Mouse (Mus musculus): Measurements from ENCODE around the gene Fam149b. TPM values are rescaled to one million over a fixed set of nuclear protein-coding genes. Genes with fewer than 3 reads are reported as not detected.

Fam149b gene
- polyA plus RNA-seq, 1 experiment from 2014 or later = 45.7 TPM

DNA sequence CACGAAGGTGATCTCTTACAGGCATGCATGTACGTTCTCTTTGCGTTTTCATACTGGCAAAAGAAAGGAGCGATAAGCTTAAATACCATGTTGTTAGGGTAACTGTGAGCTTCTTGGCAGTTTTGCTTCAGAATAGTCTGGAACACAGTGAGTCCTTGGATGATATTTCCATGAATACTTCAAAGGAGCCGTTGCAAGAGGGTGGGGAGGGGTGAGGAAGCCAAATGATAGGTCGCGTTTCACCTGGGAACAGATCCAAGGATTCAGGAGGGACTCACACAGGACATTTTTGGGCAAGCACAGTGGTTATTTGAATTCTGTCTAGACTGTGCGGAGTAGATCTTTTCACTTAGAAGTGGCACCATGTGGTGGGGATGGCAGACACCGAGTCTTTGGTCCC lies 49.3 kb downstream of the Fam149b start:
- no peaks in the 10 kb centered on the region for H3K27me3 ChIP-seq (ENCODE audit: poor library complexity, severe bottlenecking)
- H3K27ac ChIP-seq = no peak overlapping the region
- peaks cover 16% of the 10 kb centered on the region for H3K4me1 ChIP-seq
- WGBS = 88% methylated on average over 9 of the region's 9 CpGs
- H3K9me3 ChIP-seq = no peaks in the 10 kb centered on the region
- H3K36me3 ChIP-seq (replicated peaks) = no peaks in the 10 kb centered on the region
- no peak for DNase-seq (ENCODE audit: extremely low spot score, low spot score)
- no peak overlapping the region for H3K4me3 ChIP-seq

DNA sequence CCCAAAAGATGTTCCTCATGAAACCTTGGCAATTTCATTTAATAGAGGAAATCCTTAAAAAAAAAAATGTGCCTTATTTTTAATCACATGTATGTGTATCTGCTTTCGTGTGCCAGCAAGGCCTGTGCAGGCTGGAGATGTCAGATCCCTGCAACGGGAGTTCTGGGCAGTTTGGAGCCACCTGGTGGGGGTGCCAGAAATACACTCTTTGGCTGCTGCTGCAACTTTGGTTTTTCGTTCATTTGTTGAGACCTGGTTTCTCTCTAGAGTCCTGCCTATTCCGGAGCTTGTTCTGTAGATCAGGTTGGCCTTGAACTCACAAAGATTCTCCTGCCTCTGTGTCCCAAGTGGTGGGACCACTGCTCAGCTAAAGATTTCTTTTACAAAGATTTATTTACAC lies 50.9 kb downstream of the Fam149b start:
- Histone ChIP-seq H3K36me3 (replicated peaks) (no peaks in the 10 kb centered on the region), H3K9me3 (no peaks in the 10 kb centered on the region), H3K4me3 (no peak overlapping the region), H3K27me3 (ENCODE audit: poor library complexity, severe bottlenecking) (no peaks in the 10 kb centered on the region), H3K4me1 (peaks cover 5% of the 10 kb centered on the region), H3K27ac (no peak overlapping the region)
- DNase-seq (ENCODE audit: extremely low spot score, low spot score) = no peak
- WGBS = 53% methylated on average over 4 of the region's 4 CpGs

DNA sequence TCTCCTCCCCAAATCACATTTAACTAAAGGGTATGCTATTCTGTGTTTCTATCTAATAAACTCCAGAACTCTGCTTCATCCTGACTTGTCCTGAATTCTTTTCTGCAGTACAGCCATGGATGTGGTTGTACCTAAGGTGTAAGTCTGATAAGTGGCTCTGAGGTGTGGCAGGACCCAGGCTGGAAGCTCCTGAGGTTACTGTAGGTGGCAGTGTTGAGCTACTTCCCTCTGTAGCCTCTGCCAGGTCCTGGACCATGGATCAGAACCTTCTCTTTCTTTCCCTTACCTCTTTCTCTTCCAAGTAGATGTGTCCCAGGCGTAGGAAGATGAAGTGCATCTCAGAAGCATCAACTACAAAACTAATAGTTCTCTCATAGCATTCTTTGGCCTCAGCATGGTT lies 52.1 kb downstream of the Fam149b start:
- no peak for DNase-seq (ENCODE audit: extremely low spot score, low spot score)
- 45% methylated on average over 1 of the region's 1 CpGs for WGBS

DNA sequence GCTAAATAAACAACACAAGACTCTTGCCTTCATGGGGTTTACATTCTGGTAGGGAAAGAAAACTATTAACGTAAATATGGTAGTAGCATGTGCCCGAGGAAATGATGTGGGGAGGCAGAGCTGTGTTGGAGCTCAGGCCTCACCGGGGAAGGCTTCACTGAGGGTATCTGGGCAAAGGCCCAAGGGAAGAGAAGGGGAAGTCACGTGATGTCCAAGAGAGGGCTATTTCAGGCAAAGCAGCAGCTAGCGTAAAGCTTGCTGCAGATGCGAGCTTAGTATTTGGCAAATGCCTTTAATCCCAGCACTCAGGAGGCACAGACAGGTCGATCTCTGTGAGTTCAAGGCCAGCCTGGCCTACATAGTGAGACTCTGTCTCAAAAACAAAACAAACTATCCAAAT lies 74.3 kb downstream of the Fam149b start:
- Histone ChIP-seq H3K4me3 (no peak overlapping the region), H3K9me3 (no peaks in the 10 kb centered on the region), H3K36me3 (replicated peaks) (no peaks in the 10 kb centered on the region), H3K27ac (no peak overlapping the region), H3K27me3 (ENCODE audit: poor library complexity, severe bottlenecking) (no peaks in the 10 kb centered on the region), H3K4me1 (peaks cover 8% of the 10 kb centered on the region)
- DNase-seq (ENCODE audit: extremely low spot score, low spot score) = no peak
- WGBS = 80% methylated on average over 7 of the region's 7 CpGs

More for the DNA sequence above, 52.1 kb downstream of the Fam149b start:
- H3K36me3 ChIP-seq (replicated peaks) = no peaks in the 10 kb centered on the region
- no peaks in the 10 kb centered on the region for H3K27me3 ChIP-seq (ENCODE audit: poor library complexity, severe bottlenecking)
- H3K9me3 ChIP-seq = no peaks in the 10 kb centered on the region
- no peaks in the 10 kb centered on the region for H3K4me1 ChIP-seq
- no peak overlapping the region for H3K4me3 ChIP-seq
- no peak overlapping the region for H3K27ac ChIP-seq

DNA sequence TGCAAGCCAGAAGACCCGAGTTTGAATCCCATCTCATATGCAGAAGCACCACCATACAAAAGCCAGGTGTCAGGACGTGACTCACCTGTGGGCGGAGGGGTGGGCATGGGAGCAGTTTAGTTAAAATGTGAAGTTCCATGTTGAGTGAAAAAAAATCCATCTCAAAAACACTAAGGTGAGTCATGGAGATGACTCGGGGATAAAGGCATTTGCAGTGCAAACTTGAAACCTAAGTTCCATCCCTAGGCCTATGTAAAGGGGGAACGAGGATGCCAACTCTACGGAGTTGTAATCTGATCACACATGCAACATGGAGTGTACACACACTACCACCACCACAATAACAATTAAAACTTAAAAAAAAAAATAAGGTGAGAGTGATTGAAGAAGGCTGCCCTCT lies 75.1 kb downstream of the Fam149b start:
- WGBS = 89% methylated on average over 6 of the region's 6 CpGs
- Histone ChIP-seq H3K36me3 (replicated peaks) (no peaks in the 10 kb centered on the region), H3K27ac (no peak overlapping the region), H3K9me3 (no peaks in the 10 kb centered on the region), H3K27me3 (ENCODE audit: poor library complexity, severe bottlenecking) (no peaks in the 10 kb centered on the region), H3K4me3 (no peak overlapping the region), H3K4me1 (peaks cover 8% of the 10 kb centered on the region)
- no peak for DNase-seq (ENCODE audit: extremely low spot score, low spot score)

DNA sequence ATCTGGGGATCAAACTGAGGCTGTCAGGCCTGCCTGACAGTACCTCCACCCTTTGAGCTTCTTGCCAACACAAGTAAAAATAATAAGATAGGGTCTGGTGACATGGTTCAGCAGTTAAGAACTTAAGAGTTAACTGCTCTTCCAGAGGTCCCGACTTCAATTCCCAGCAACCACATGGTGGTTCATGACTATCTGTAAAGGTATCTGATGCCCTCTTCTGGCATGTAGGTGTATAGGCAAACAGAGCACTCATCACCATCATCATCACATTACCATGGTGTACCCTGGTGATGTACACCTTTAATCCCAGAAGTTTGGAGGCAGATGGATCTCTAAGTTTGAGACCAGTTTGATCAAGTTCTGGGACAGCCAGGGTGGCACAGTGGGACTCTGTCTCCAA lies 80.6 kb downstream of the Fam149b start:
- no peak overlapping the region for H3K4me3 ChIP-seq

DNA sequence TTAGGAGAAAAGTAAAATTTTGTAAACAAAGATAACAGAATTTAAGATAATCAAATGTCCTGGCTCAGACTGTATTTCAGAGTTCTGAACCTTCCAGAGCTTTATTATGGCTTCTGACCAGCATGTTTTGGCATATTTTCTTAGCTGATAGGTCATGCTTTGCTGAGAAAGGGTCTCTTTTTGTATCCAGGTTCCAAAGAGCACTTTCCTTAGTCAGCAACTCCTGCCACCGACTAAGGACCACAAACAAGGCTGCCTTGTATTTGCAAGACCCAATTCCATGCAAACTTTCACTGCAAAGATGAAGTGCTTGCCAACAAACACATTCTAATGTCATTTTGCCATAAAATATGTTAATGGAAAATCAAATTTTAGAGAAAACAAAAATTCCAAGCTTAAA lies 81.9 kb downstream of the Fam149b start:
- no peak overlapping the region for H3K4me3 ChIP-seq
- peaks cover 8% of the 10 kb centered on the region for H3K4me1 ChIP-seq
- 73% methylated on average over 1 of the region's 1 CpGs for WGBS
- no peak overlapping the region for H3K27ac ChIP-seq
- no peaks in the 10 kb centered on the region for H3K27me3 ChIP-seq (ENCODE audit: poor library complexity, severe bottlenecking)
- H3K9me3 ChIP-seq = no peaks in the 10 kb centered on the region
- DNase-seq (ENCODE audit: extremely low spot score, low spot score) = no peak
- H3K36me3 ChIP-seq (replicated peaks) = no peaks in the 10 kb centered on the region

More for the DNA sequence above, 80.6 kb downstream of the Fam149b start:
- Histone ChIP-seq H3K9me3 (no peaks in the 10 kb centered on the region), H3K4me1 (peaks cover 8% of the 10 kb centered on the region), H3K36me3 (replicated peaks) (no peaks in the 10 kb centered on the region), H3K27me3 (ENCODE audit: poor library complexity, severe bottlenecking) (no peaks in the 10 kb centered on the region), H3K27ac (no peak overlapping the region)
- WGBS = 40% methylated on average over 1 of the region's 1 CpGs
- DNase-seq (ENCODE audit: extremely low spot score, low spot score) = no peak

DNA sequence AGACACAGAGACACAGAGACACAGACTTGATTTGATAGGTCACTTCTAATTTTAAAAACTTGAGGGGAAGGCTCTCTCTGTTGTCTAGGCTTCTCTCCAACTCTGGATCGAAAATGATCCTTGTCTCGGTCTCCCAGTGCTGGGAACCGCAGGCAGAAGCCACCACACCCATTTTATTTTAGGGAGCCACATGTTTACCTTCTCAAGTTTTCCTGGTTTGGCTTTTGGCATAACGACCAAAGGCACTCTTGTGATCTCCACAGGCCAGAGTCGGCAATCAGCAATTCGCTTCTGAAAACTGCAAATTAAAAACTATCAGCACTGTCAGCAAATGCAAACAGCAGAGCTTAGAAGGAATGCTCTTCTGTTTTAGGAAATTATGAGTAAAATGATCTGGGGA lies 83.8 kb downstream of the Fam149b start:
- 87% methylated on average over 6 of the region's 6 CpGs for WGBS
- DNase-seq (ENCODE audit: extremely low spot score, low spot score) = no peak

DNA sequence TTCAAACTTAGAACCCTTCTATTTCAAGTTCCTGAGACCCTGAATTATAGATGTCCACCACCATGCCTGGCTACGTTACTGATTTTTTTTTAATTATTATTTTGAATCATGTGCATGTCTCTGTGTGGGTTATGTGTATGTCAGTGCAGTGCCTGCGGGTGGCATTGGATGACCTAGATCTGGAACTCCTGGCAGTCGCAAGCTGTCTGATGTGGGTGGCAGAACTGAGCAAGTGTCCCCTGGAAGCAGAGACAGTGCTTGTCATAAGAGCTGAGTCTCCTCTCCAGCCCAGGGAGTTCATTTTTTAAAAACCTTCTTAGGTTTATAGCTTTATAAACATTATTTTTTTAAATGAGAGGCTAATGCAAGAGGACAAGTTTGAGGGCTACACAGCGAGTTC lies 84.5 kb downstream of the Fam149b start:
- Histone ChIP-seq H3K27me3 (ENCODE audit: poor library complexity, severe bottlenecking) (no peaks in the 10 kb centered on the region), H3K4me3 (no peak overlapping the region), H3K36me3 (replicated peaks) (no peaks in the 10 kb centered on the region), H3K27ac (no peak overlapping the region), H3K9me3 (no peaks in the 10 kb centered on the region), H3K4me1 (no peaks in the 10 kb centered on the region)
- 88% methylated on average over 4 of the region's 4 CpGs for WGBS
- DNase-seq (ENCODE audit: extremely low spot score, low spot score) = no peak

More for the DNA sequence above, 83.8 kb downstream of the Fam149b start:
- no peaks in the 10 kb centered on the region for H3K27me3 ChIP-seq (ENCODE audit: poor library complexity, severe bottlenecking)
- H3K36me3 ChIP-seq (replicated peaks) = no peaks in the 10 kb centered on the region
- H3K27ac ChIP-seq = no peak overlapping the region
- H3K4me1 ChIP-seq = no peaks in the 10 kb centered on the region
- H3K4me3 ChIP-seq = no peak overlapping the region
- H3K9me3 ChIP-seq = no peaks in the 10 kb centered on the region

Other genes starting within 250 kb of the Fam149b start
- gene Saysd1, start 209.6 kb upstream of the Fam149b start, polyA plus RNA-seq (2016; fragmentation: Nextera tagmentation; extraction: Ambion mirVana) = 10.9 and 11.9 TPM in 2 replicates
- 16.1 and 16.8 TPM in 2 replicates for gene Kcnk5, start 166.4 kb upstream of the Fam149b start, polyA plus RNA-seq (2016; fragmentation: Nextera tagmentation; extraction: Ambion mirVana)
- gene Kcnk16, start 79.0 kb upstream of the Fam149b start, polyA plus RNA-seq (2016; fragmentation: Nextera tagmentation; extraction: Ambion mirVana) = not detected in 2 replicates
- 9.9 and 12.0 TPM in 2 replicates for gene Nudt13, start 53.5 kb upstream of the Fam149b start, polyA plus RNA-seq (2016; fragmentation: Nextera tagmentation; extraction: Ambion mirVana)
- 79.2 and 81.1 TPM in 2 replicates for gene Ecd, start within 50 bp of the Fam149b start, polyA plus RNA-seq (2016; fragmentation: Nextera tagmentation; extraction: Ambion mirVana)
- gene Dnajc9, start 40.7 kb downstream of the Fam149b start, polyA plus RNA-seq (2016; fragmentation: Nextera tagmentation; extraction: Ambion mirVana) = 374 and 381 TPM in 2 replicates
- 78.0 and 78.5 TPM in 2 replicates for gene Mrps16, start 45.5 kb downstream of the Fam149b start, polyA plus RNA-seq (2016; fragmentation: Nextera tagmentation; extraction: Ambion mirVana)
- 0.55 and 1.3 TPM in 2 replicates for gene Cfap70, start 104.1 kb downstream of the Fam149b start, polyA plus RNA-seq (2016; fragmentation: Nextera tagmentation; extraction: Ambion mirVana)
- 18.7 and 18.8 TPM in 2 replicates for gene Anxa7, start 132.0 kb downstream of the Fam149b start, polyA plus RNA-seq (2016; fragmentation: Nextera tagmentation; extraction: Ambion mirVana)
- gene Mss51, start 148.7 kb downstream of the Fam149b start, polyA plus RNA-seq (2016; fragmentation: Nextera tagmentation; extraction: Ambion mirVana) = 1.3 TPM in 2 replicates
- 44.7 and 48.5 TPM in 2 replicates for gene Ppp3cb, start 198.4 kb downstream of the Fam149b start, polyA plus RNA-seq (2016; fragmentation: Nextera tagmentation; extraction: Ambion mirVana)